In genomic region chr3:130804327-130804662, GRCm38 (mm10) we compare ENCODE assay signal across 10 mouse cellular contexts.
DNase-seq lines count a peak whose midpoint lies in the region; ATAC-seq lines count a peak whose summit lies in the region.
"Had no signal": no experiment of that assay in that cellular context is flagged by ENCODE, and none has a peak within 500 bp of the region (broad histone marks: within the 10 kb centered on the region; RNA-seq: fewer than 3 reads in every experiment).

No protein-coding gene starts in this region.

- no peak for ATAC-seq in heart, embryonic 13.5 days (ENCODE audit: extremely low read depth, insufficient number of reproducible peaks, low FRiP score, low TSS enrichment)
- ATAC-seq in midbrain, embryonic 15.5 days (replicated peaks): peak; percentile 58; the same call in 1 of the 2 replicates
- ATAC-seq in midbrain, embryonic 14.5 days (ENCODE audit: low FRiP score, low TSS enrichment): no peak
- ATAC-seq in megakaryocyte progenitor cell, adult 5-6 weeks (replicated peaks; ENCODE audit: poor library complexity): peak; percentile 68

- H3K27me3 ChIP-seq in heart, embryonic 13.5 days (replicated peaks): no peaks in the 10 kb centered on the region
- no peaks in the 10 kb centered on the region for H3K27me3 ChIP-seq in midbrain, embryonic 15.5 days (replicated peaks)
- no peaks in the 10 kb centered on the region for H3K27me3 ChIP-seq in midbrain, embryonic 14.5 days (ENCODE audit: control insufficient read depth, insufficient read depth, low read length)
- H3K27me3 ChIP-seq: lung, embryonic 15.5 days had no signal

- H3K9me3 ChIP-seq in heart, embryonic 13.5 days: no peaks in the 10 kb centered on the region
- no peaks in the 10 kb centered on the region for H3K9me3 ChIP-seq in midbrain, embryonic 15.5 days
- no peaks in the 10 kb centered on the region for H3K9me3 ChIP-seq in midbrain, embryonic 14.5 days (ENCODE audit: control insufficient read depth, low read length)
- H3K9me3 ChIP-seq: lung, embryonic 15.5 days had no signal

- no peak overlapping the region for H3K4me3 ChIP-seq in heart, embryonic 13.5 days
- H3K4me3 ChIP-seq in midbrain, embryonic 15.5 days: no peak overlapping the region
- H3K4me3 ChIP-seq in midbrain, embryonic 14.5 days (replicated peaks; ENCODE audit: low read depth, low read length): no peak overlapping the region
- H3K4me3 ChIP-seq: lung, embryonic 15.5 days had no signal

- H3K4me2 ChIP-seq in heart, embryonic 13.5 days: peak overlapping the region; percentile 42
- H3K4me2 ChIP-seq in midbrain, embryonic 15.5 days: no peak overlapping the region
- no peak overlapping the region for H3K4me2 ChIP-seq in midbrain, embryonic 14.5 days (ENCODE audit: low read length)
- H3K4me2 ChIP-seq: lung, embryonic 15.5 days had no signal

- DNase-seq in adrenal gland, adult 2 months: peak; percentile 52
- DNase-seq in adrenal gland, postnatal 25 days: no peak
- DNase-seq in heart, postnatal 36 days: no peak
- DNase-seq in midbrain, embryonic 14.5 days: no peak
- no peak for DNase-seq in cerebellum, adult 18-20 months
- DNase-seq: cerebellum, postnatal 10 days had no signal

- WGBS in heart, embryonic 13.5 days: 62% methylated on average over 6 of the region's 6 CpGs
- WGBS in midbrain, embryonic 15.5 days: 63% methylated on average over 6 of the region's 6 CpGs
- WGBS in midbrain, embryonic 14.5 days: 75% methylated on average over 6 of the region's 6 CpGs

- intact Hi-C loops in heart, postnatal 36 days (cut with DNase I): no loop called here

- H3K27ac ChIP-seq in heart, embryonic 13.5 days (replicated peaks): peak overlapping the region; percentile 66
- peak overlapping the region; percentile 11; the same call in 1 of the 2 replicates for H3K27ac ChIP-seq in midbrain, embryonic 15.5 days
- H3K27ac ChIP-seq in midbrain, embryonic 14.5 days (replicated peaks; ENCODE audit: low read depth, low read length): no peak overlapping the region
- H3K27ac ChIP-seq: lung, embryonic 15.5 days had no signal

- peaks cover 11% of the 10 kb centered on the region for H3K4me1 ChIP-seq in heart, embryonic 13.5 days
- H3K4me1 ChIP-seq in midbrain, embryonic 15.5 days: peaks cover 13% of the 10 kb centered on the region
- 0 out of 2 replicates have a peak, but pooled peaks cover 5% of the 10 kb centered on the region for H3K4me1 ChIP-seq in midbrain, embryonic 14.5 days (ENCODE audit: control insufficient read depth, insufficient read depth, low read length)

- H3K36me3 ChIP-seq in heart, embryonic 13.5 days: no peaks in the 10 kb centered on the region
- H3K36me3 ChIP-seq in midbrain, embryonic 15.5 days (replicated peaks): no peaks in the 10 kb centered on the region
- H3K36me3 ChIP-seq in midbrain, embryonic 14.5 days (ENCODE audit: control insufficient read depth, insufficient read depth, low read length): no peaks in the 10 kb centered on the region
- H3K36me3 ChIP-seq: lung, embryonic 15.5 days had no signal

- H3K9ac ChIP-seq in heart, embryonic 13.5 days: no peak overlapping the region
- H3K9ac ChIP-seq in midbrain, embryonic 15.5 days: no peak overlapping the region
- H3K9ac ChIP-seq in midbrain, embryonic 14.5 days (replicated peaks; ENCODE audit: low read length): no peak overlapping the region
- H3K9ac ChIP-seq: lung, embryonic 15.5 days had no signal

Comparison
In these comparisons a context has a peak if more than half of its experiments do, and no peak if none do; other contexts are left out.
1. ATAC-seq: peak in midbrain, embryonic 15.5 days (single experiment) and megakaryocyte progenitor cell, adult 5-6 weeks (single experiment); none in heart, embryonic 13.5 days (single experiment) and midbrain, embryonic 14.5 days (single experiment).